Mouse (Mus musculus): ENCODE data around the gene Tead4.
"Not testable (repeated sequence)": the region's sequence is repeated elsewhere in the genome, so short reads cannot be mapped to it uniquely, and the experiment has no call there.

DNA sequence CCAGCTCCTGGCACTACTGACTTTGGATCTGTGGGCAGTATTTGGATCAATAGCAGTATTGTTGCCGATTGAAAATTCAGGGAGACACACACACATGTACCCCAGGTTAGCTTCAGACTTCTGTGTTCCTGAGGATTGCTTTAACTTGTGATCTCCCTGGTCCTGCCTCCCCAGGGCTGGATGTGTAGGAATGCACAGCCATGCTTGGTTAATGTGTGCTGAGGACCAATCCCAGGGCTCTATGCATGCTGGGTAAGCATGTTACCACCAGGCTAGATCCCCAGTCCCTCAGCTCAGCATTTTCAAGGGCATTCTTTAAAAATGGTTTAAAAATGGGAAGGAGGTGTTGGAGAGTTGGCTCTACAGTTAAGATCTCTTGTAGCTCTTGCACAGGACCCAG is 91.4 kb downstream of the Tead4 start:
- not testable (repeated sequence) for TF ChIP-seq MAX (IDR thresholded peaks at IDR 0.05); CEBPB (IDR thresholded peaks at IDR 0.05; ENCODE audit: low read depth); CTCF (IDR thresholded peaks at IDR 0.05; ENCODE audit: control insufficient read depth, insufficient read depth, insufficient read length); FOSL1 (IDR thresholded peaks at IDR 0.05; ENCODE audit: insufficient read depth, low read length, poor library complexity, severe bottlenecking); MYOG (IDR thresholded peaks at IDR 0.05; ENCODE audit: control insufficient read depth, extremely low read depth, insufficient read length); USF1 (IDR thresholded peaks at IDR 0.05; ENCODE audit: low read depth); MYOD1 (IDR thresholded peaks at IDR 0.05; ENCODE audit: control insufficient read depth, insufficient read length, low read depth)

Measured in C2C12 (cell line).